Mouse (Mus musculus): Measurements from ENCODE around the gene Hectd4. TPM values are rescaled to one million over a fixed set of nuclear protein-coding genes. Genes with fewer than 3 reads are reported as not detected.

The Hectd4 gene
- polyA plus RNA-seq, 1 experiment from 2014 or later: 19.0 TPM

DNA sequence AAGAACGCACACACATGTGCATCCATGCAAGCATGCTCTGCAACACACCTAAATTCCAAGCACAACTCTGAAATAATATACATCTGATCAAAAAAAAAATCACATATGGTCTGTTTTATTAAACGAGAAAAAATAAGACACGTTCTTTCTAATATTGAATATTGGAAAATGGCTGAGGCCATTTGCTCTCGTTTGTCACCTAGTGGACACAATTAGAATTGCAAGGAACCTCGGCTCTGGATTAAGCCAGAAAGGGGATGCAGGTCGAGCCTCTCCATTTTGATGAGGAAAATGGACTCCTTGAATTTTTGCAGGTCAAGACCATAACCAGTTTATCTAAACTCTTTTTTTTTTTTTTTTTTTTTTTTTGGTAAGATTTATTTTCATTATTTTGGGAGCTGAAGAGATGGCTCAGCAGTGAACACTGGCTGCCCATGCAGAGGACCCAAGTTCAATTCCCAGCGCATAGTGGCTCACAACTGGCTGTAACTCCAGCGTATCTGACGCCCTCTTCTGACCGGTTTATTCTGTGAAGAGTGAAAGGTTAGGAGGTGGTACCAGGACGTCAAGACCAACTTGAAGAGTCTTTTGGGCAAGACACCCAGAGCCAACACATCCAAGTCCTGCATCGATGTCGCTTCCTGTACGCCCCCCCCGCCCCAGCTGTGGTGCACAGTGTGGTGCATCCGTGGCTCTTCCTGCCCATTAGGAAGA lies 172.8 kb downstream of the Hectd4 start:
- no peaks in the 10 kb centered on the region for H3K36me3 ChIP-seq
- no peak overlapping the region for H3K9ac ChIP-seq
- WGBS: 56% methylated on average over 16 of the region's 16 CpGs
- H3K27ac ChIP-seq (replicated peaks): no peak overlapping the region
- no peak overlapping the region for H3K4me3 ChIP-seq
- no peak overlapping the region for H3K4me2 ChIP-seq
- ATAC-seq (ENCODE audit: low FRiP score, low read depth): no peak
- H3K9me3 ChIP-seq: no peaks in the 10 kb centered on the region
- H3K27me3 ChIP-seq: no peaks in the 10 kb centered on the region
- H3K4me1 ChIP-seq (replicated peaks): peaks cover 7% of the 10 kb centered on the region

DNA sequence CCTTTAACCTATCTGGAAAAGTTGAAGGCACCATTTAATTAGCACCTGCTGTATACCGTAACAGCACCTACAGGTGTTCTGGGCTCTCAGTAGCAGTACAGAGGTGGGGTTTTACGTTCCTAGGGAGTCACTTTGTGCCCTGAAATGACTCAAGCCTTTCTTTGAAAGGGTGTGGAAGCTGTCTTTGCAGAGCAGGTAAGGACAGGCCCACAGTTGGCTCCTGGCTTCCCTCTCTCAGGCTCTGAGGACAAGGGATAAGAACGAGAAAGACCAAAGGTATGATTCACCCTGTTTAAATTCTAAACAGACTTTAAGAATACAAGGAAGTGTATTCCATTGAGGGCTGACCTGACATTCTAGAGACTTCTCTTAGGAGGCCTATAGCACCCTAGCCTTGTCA lies 173.4 kb downstream of the Hectd4 start:
- H3K4me3 ChIP-seq: no peak overlapping the region
- H3K4me2 ChIP-seq: no peak overlapping the region
- H3K36me3 ChIP-seq: no peaks in the 10 kb centered on the region
- no peaks in the 10 kb centered on the region for H3K27me3 ChIP-seq
- no peak overlapping the region for H3K9ac ChIP-seq
- WGBS: 87% methylated on average over 3 of the region's 3 CpGs
- no peaks in the 10 kb centered on the region for H3K9me3 ChIP-seq
- ATAC-seq (ENCODE audit: low FRiP score, low read depth): no peak
- H3K4me1 ChIP-seq (replicated peaks): peaks cover 7% of the 10 kb centered on the region
- no peak overlapping the region for H3K27ac ChIP-seq (replicated peaks)

DNA sequence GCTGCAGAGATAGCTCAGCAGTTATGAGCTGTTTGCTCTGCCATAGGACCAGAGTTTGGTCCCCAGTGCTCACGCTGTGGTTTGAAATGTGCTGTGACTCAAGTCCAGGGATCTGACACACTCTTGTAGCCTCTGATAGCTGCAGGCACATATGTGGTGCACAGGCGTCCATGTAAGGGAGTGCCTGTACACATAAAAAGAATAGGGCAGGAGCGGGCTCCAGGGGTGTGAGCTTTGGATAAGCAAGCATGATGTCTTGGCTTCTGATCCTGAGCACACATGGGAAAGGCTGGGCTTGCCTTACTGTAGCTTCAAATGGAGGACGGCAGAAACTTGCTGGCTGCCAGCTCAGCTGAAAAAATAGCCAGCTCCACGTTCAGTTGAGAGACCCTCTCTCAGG lies 175.6 kb downstream of the Hectd4 start:
- ATAC-seq (ENCODE audit: low FRiP score, low read depth): no peak
- H3K9me3 ChIP-seq: no peaks in the 10 kb centered on the region
- H3K4me1 ChIP-seq (replicated peaks): peaks cover 26% of the 10 kb centered on the region
- H3K27me3 ChIP-seq: no peaks in the 10 kb centered on the region
- no peaks in the 10 kb centered on the region; the same call in 1 of the 2 replicates for H3K36me3 ChIP-seq
- no peak overlapping the region for H3K4me2 ChIP-seq
- no peak overlapping the region for H3K27ac ChIP-seq (replicated peaks)
- no peak overlapping the region for H3K4me3 ChIP-seq
- H3K9ac ChIP-seq: no peak overlapping the region
- 82% methylated on average over 5 of the region's 5 CpGs for WGBS

DNA sequence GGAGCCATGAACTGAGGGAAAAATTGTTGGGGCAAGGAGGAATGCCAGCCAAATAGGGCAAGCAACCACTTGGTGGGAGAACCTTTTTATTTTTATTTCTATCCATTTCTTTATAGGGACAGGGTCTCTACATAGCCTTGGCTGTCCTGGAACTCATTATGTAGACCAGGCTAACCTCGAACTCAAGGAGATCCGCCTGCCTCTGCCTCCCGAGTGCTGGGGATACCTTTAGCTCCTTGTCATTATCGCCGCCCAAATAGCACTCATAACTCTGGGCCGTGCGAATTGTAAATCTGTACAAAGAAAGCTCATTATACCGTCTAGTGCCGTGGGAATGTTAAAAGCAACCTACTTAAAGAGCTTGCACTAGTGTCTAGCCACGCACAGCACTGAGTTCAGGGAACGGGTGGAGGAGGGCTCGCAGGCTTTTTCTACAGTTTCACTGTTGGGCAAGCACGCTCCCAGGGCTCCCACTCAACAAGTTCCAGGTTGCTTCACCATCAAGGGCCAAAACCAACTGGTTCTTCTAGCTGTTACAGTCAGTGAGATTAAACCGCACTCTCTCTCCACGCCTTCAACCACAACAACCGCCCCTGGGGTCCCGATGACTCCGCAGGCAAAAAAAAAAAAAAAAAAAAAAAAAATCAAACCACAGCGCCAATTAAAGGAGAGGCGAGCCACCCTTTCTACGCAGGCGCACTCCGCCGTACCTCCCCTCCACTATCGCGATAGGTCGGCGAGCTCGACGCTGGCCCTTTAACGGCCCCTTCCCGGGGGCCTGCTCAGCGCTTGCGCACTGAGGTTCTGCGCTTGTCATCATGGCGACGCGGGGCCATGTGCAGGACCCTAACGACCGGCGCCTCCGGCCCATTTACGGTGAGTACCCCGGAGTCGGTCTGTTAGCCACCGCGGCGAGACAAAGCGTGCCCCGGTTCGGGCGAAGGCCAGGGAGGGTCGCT lies 177.4 kb downstream of the Hectd4 start, which contains the start of gene Naa25:
Naa25 (plus strand) TSS at position 750 of the 959 bp plus-strand sequence.
- peak; percentile 97 for ATAC-seq (ENCODE audit: low FRiP score, low read depth)
- peak within 1 kb of the TSS; percentile 98 for H3K4me3 ChIP-seq
- no peaks in the 10 kb centered on the region for H3K27me3 ChIP-seq
- peak within 1 kb of the TSS; percentile 95 for H3K9ac ChIP-seq
- WGBS: 10% methylated on average over 53 of the region's 53 CpGs
- H3K36me3 ChIP-seq: no peaks in the 10 kb centered on the region; the same call in 1 of the 2 replicates
- H3K27ac ChIP-seq (replicated peaks): peak within 1 kb of the TSS; percentile 82
- peak within 1 kb of the TSS; percentile 87 for H3K4me2 ChIP-seq
- H3K4me1 ChIP-seq (replicated peaks): peaks cover 34% of the 10 kb centered on the region
- H3K9me3 ChIP-seq: no peaks in the 10 kb centered on the region

DNA sequence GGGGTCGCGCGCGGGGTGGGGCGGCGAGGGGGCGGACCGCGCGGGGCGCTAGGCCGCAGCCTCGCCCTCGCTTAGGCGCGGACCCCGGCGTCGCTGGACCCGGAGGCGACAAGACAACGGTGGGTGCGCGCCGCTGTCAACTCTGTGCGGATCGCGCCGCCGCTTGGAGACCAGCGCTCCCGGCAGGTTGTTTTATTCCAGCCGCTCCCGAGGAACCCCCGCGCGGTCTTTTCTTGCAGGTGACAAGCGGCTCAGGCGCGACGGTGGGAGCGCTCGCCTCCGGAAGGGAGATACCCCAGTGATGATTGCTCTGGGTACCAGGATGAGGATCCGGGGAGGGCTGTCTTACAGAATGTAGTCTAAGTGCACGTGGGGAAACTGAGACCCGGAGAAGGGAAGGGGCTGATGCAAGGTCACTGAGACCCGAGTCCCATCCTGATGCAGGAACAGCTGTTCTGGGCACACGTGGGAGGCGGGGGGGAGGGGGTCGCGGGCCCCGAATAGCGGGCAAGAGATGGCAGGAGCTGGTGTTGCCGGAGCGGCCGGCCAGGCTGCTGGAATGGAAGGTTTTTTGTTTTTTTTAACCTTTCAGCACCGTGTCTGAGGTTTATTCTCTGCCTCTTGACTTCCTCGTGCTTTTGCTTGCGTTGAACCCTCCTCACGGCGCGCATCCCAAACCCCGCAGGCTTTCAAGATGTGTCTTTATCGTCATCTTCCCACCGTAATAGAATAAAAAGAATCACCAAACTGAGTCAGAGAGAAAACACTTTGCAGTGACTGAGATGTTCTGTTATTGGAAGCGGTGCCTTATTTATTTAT lies 178.3 kb downstream of the Hectd4 start:
- Histone ChIP-seq H3K9ac (peak overlapping the region; percentile 95), H3K4me3 (peak overlapping the region; percentile 98), H3K4me1 (replicated peaks) (peaks cover 34% of the 10 kb centered on the region), H3K27ac (replicated peaks) (peak overlapping the region; percentile 82), H3K9me3 (no peaks in the 10 kb centered on the region), H3K4me2 (peak overlapping the region; percentile 87), H3K36me3 (no peaks in the 10 kb centered on the region; the same call in 1 of the 2 replicates), H3K27me3 (no peaks in the 10 kb centered on the region)
- WGBS: 1% methylated on average over 67 of the region's 67 CpGs
- peak; percentile 80 for ATAC-seq (ENCODE audit: low FRiP score, low read depth)

DNA sequence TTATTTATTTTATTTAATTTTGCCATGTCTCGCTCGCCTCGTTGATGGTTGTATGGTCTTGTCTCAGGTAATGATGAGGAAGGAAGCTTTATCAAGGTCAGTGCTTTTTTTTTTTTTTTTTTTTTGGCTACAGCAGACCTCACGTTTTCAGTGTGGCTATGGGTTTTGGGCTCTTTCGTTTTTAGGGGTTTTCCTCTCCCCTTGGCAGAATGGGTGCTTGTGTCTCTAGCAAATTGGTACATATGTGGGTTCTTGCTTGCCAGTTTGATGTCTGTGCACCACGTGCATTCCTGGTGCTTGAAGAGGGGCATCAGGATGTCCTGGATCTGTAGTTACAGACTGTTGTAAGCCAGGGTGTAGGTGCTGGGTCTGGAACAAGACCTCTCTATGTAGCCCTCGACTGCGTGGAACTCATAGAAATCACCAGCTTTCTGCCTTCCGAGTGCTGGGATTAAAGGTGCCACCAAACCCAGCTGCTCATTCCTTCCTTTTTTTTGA lies 179.0 kb downstream of the Hectd4 start:
- H3K4me3 ChIP-seq: peak overlapping the region; percentile 98
- no peaks in the 10 kb centered on the region for H3K27me3 ChIP-seq
- ATAC-seq (ENCODE audit: low FRiP score, low read depth): no peak
- H3K9ac ChIP-seq: peak overlapping the region; percentile 95
- H3K4me2 ChIP-seq: peak overlapping the region; percentile 87
- peaks cover 34% of the 10 kb centered on the region for H3K4me1 ChIP-seq (replicated peaks)
- H3K9me3 ChIP-seq: no peaks in the 10 kb centered on the region
- 0 out of 2 replicates have a peak overlapping the region, but pooled peaks have one; percentile 82 for H3K27ac ChIP-seq (replicated peaks)
- 66% methylated on average over 9 of the region's 9 CpGs for WGBS
- no peaks in the 10 kb centered on the region; the same call in 1 of the 2 replicates for H3K36me3 ChIP-seq

DNA sequence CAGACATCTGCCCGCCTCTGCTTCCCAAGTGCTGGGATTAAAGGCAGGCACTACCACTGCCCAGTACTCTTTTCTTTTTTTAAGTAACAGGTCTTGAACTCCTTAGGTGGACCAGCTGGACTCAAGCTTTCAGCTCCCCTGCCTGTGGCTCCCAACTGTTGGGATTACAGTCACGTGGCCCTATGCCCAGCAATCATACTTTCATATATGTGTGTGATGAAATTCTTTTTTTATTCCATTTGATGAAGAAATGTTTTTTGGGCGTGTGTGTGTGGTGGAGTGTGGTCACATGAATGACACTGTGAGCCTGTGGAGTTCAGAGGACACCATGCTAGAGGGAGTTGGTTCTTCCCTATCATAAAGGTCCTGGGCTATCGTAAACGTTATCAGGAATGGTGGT lies 179.5 kb downstream of the Hectd4 start:
- peak overlapping the region; percentile 87 for H3K4me2 ChIP-seq
- no peaks in the 10 kb centered on the region; the same call in 1 of the 2 replicates for H3K36me3 ChIP-seq
- H3K9ac ChIP-seq: no peak overlapping the region
- 91% methylated on average over 5 of the region's 5 CpGs for WGBS
- no peaks in the 10 kb centered on the region for H3K9me3 ChIP-seq
- peaks cover 34% of the 10 kb centered on the region for H3K4me1 ChIP-seq (replicated peaks)
- no peak for ATAC-seq (ENCODE audit: low FRiP score, low read depth)
- H3K4me3 ChIP-seq: no peak overlapping the region; the same call in 1 of the 2 replicates
- H3K27me3 ChIP-seq: no peaks in the 10 kb centered on the region
- H3K27ac ChIP-seq (replicated peaks): no peak overlapping the region

DNA sequence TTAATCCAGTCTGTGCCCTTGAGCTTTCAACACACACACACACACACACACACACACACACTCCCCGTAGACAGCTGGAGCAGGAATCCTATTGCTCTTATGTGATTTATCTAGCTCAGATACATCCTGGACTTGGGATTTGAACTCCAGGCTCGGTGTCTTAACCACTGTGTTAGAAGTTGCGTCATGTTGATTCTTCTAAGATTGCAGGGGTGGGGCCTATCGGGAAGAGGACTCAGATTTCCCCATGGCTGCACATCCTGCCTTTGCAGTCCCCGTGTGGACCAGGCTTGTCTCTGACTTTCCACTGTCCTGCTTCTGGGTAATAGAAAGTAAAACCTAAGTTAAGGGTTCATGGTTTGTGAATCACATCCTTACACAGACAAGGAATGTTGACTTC lies 180.0 kb downstream of the Hectd4 start:
- Histone ChIP-seq H3K27me3 (no peaks in the 10 kb centered on the region), H3K4me3 (no peak overlapping the region), H3K36me3 (no peaks in the 10 kb centered on the region; the same call in 1 of the 2 replicates), H3K27ac (replicated peaks) (no peak overlapping the region), H3K4me2 (no peak overlapping the region), H3K9ac (no peak overlapping the region), H3K9me3 (no peaks in the 10 kb centered on the region), H3K4me1 (replicated peaks) (peaks cover 34% of the 10 kb centered on the region)
- WGBS: 74% methylated on average over 5 of the region's 5 CpGs
- no peak for ATAC-seq (ENCODE audit: low FRiP score, low read depth)

DNA sequence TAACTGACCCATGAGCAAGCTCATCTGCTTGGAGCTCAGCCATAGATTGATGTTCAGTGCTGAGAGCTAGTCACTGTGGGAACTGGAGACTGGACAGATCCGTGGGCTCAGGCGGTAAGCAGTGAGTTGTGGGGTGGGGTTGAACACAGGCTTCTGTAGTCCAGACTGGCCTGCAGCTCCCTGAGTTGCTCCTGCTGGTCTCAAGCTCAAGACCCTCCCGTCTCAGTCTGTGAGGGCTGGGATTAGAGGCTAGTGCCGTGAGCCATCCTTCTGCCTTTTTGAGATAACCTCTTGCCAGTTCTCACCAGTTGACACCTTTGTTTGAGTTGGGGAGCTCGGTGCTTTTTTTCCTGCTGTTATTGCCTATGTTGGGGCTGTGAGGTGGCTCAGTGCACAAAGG lies 180.8 kb downstream of the Hectd4 start:
- no peaks in the 10 kb centered on the region for H3K9me3 ChIP-seq
- H3K9ac ChIP-seq: no peak overlapping the region
- H3K36me3 ChIP-seq: no peaks in the 10 kb centered on the region; the same call in 1 of the 2 replicates
- 96% methylated on average over 5 of the region's 5 CpGs for WGBS
- H3K27ac ChIP-seq (replicated peaks): no peak overlapping the region
- no peaks in the 10 kb centered on the region for H3K27me3 ChIP-seq
- no peak overlapping the region for H3K4me3 ChIP-seq
- H3K4me2 ChIP-seq: no peak overlapping the region
- ATAC-seq (ENCODE audit: low FRiP score, low read depth): no peak
- peaks cover 34% of the 10 kb centered on the region for H3K4me1 ChIP-seq (replicated peaks)

DNA sequence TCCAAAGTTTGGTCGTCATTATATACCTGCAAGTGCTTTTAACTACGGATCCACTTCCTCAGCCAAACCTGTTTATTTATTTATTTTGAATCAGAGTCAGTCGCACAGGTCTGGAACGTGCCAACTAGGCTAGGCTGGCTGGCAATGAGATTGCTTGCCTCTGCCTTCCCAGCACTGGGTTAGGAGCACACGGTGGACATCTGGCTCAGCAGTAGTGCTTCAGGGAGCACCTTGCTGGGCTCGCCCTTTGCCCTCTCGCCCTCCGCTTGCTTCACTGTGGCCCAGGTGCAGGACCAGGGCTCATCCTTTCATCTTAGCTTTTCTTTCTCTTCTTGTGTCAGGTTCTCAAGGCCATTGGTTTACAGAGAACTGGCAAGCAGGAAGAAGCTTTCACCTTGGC lies 187.8 kb downstream of the Hectd4 start:
- Histone ChIP-seq H3K4me1 (replicated peaks) (no peaks in the 10 kb centered on the region), H3K27me3 (no peaks in the 10 kb centered on the region), H3K36me3 (peaks cover 37% of the 10 kb centered on the region), H3K4me2 (no peak overlapping the region), H3K9me3 (no peaks in the 10 kb centered on the region), H3K9ac (no peak overlapping the region), H3K27ac (replicated peaks) (no peak overlapping the region), H3K4me3 (no peak overlapping the region)
- WGBS: 91% methylated on average over 8 of the region's 8 CpGs
- ATAC-seq (ENCODE audit: low FRiP score, low read depth): no peak

DNA sequence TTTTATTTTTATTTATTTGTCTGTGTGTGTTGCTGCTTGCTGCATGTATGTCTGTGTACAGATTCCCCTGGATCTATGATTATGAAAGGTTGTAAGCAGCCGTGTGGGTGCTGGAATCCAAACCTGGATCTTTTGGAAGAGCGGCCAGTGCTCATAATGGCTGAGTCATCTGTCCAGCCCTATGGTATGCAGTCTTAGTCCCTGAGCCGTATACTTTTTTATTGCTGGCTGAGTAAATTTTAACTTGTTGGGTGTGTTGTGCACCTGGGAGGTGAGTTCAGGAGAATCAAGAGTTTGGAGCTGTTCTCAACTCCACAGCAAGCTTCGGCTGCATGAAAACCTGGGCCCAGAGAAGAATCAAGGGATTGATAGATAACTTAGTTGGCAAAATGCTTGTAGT lies 191.0 kb downstream of the Hectd4 start:
- 97% methylated on average over 4 of the region's 4 CpGs for WGBS
- no peak for ATAC-seq (ENCODE audit: low FRiP score, low read depth)
- peaks cover 64% of the 10 kb centered on the region for H3K36me3 ChIP-seq
- H3K27ac ChIP-seq (replicated peaks): no peak overlapping the region
- H3K9ac ChIP-seq: no peak overlapping the region
- no peaks in the 10 kb centered on the region for H3K27me3 ChIP-seq
- H3K9me3 ChIP-seq: no peaks in the 10 kb centered on the region
- H3K4me1 ChIP-seq (replicated peaks): no peaks in the 10 kb centered on the region
- H3K4me2 ChIP-seq: no peak overlapping the region
- no peak overlapping the region for H3K4me3 ChIP-seq

Data from hindbrain, embryonic 15.5 days (tissue).